Mouse (Mus musculus) embryonic fibroblast, embryonic 13.5 days (primary cell): ENCODE data around the gene Hspa12a. TPM values are rescaled to one million over a fixed set of nuclear protein-coding genes. Genes with fewer than 3 reads are reported as not detected.
A peak's percentile ranks its signal among the peaks of the same experiment; 100 is the strongest.

Source experiments
- H3K27ac ChIP-seq: 2 replicates; pipeline ENCODE4 v1.5.1; 2012; ENCODE audit warnings: low read length, control low read depth, inconsistent platforms; ENCODE audit not compliant: insufficient read depth
- H3K4me1 ChIP-seq: 2 replicates; pipeline ENCODE4 v1.6.1; 2011; ENCODE audit warnings: low read length; ENCODE audit not compliant: control insufficient read depth, insufficient read depth
- H3K4me3 ChIP-seq: 2 replicates; pipeline ENCODE4 v1.5.1; 2011; ENCODE audit warnings: mild to moderate bottlenecking, control low read depth, low read length; ENCODE audit not compliant: insufficient read depth
- CTCF ChIP-seq: IDR thresholded peaks from 2 replicates; pipeline ENCODE4 v1.5.1; 2011; ENCODE audit warnings: mild to moderate bottlenecking, control low read depth, low read length, moderate library complexity, borderline replicate concordance; ENCODE audit not compliant: insufficient read depth
- POLR2A ChIP-seq: IDR thresholded peaks from 2 replicates; pipeline ENCODE4 v1.6.1; 2011; ENCODE audit warnings: low read depth, mild to moderate bottlenecking, control low read depth, low read length, moderate library complexity
- polyA plus RNA-seq: library from polyadenylated mRNA; stranded (reverse); fragments of >200 nt; gene quantifications from 2 replicates; pipeline ENCODE4 v1.2.4, GENCODE M21; 2011; ENCODE audit warnings: low read depth; ENCODE audit not compliant: missing spikeins, insufficient read length

The Hspa12a gene
- 7.1 and 9.0 TPM in 2 replicates for polyA plus RNA-seq

DNA sequence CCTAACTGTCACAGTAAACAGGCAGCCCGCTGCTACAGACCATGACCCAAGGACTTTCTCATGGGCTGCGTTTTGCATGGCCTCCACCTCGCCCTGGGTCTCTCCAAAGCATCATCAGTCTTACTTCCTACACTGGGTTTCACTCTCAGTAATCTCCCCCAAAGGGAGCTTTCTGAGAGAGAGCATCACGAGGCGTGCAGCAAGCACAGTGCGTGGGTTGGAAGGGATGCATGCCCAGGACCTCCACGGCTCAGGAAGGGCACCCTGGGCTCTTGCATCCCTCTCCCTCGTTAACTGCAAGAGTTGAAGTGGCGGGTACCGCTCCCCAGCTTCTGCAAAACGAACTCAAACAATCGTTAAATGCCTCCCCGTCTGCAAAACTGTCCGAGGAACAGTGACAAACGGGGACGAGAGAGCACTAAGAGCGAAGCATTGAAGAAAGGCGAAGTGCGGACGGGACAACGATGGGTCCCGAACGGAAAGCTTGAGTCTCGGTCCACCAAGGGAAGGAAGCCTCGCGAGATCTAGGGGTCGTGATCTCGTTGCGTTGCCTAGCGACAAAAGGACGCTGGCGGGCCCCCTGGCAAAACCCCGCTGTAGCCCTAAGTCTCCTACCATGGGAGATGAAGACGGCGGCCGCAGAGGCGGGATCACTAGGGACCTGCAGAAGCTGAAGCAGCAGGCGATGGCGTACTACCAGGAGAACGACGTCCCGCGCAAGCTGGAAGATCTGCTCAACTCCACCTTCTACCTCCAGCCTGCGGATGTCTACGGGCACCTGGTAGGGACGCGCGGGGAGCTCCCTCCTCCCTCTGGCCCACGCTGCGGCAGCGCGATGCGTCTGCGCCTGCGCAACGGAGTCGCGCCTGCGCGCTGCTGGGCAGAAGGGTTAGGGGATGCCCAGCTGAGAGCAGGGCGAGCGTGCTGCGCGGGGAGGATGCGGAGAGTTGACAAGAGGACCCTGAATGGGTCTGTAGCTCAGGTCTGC lies at the start of gene Hspa12a, which contains the start of gene Eno4:
Hspa12a (minus strand) TSS at position 814 of the 988 bp plus-strand sequence.
Eno4 (plus strand) TSS at position 585 of the 988 bp plus-strand sequence.
- Histone ChIP-seq H3K4me1 (no peaks in the 10 kb centered on the region), H3K4me3 (peak within 1 kb of the TSS; percentile 65), H3K27ac (peak within 1 kb of the TSS; percentile 43)
- TF ChIP-seq CTCF = no peak
- TF ChIP-seq POLR2A = peak; percentile 99

DNA sequence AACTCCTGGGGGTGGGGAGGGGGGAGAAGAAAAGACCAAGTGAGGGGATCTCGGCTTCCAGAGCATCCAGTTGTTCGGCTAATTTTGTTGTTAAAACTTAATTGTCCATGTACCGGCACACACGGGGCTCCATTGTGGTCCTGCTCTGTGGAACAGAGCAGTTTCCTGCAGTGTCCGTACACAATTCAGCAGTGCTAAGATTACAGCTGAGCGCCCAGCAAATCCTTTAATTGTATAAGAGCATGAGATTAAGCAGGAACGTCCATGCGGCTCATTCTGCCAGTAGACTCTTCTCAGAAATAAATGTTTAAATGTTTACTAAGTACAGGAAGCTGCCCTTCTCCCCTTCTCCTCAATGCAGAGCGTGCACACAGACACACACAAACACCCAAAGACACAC lies 38.1 kb upstream of the Hspa12a start:
- H3K4me1 ChIP-seq = peaks cover 6% of the 10 kb centered on the region
- no peak overlapping the region for H3K27ac ChIP-seq
- TF ChIP-seq CTCF (no peak), POLR2A (no peak)
- no peak overlapping the region for H3K4me3 ChIP-seq

DNA sequence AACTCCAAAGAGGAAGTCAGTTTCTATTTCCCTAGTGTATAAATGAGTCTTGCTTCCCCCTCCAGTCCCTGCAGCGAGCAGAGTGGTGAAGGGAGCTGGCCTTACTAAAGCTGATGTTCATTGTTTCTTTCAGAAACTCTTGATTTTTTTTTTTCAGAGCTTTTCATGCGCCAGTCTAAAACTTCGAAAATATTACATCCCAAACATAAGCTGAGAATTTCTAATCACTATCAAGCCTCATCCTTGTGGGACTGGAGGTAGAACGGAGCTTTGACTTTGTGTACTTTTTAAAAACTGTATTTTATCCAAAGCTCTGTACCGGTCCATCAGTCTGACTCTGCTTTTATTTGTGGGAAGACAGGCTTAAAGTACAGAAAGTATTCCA lies 36.6 kb upstream of the Hspa12a start:
- peaks cover 6% of the 10 kb centered on the region for H3K4me1 ChIP-seq
- TF ChIP-seq CTCF = no peak
- TF ChIP-seq POLR2A = no peak
- H3K27ac ChIP-seq = peak overlapping the region; percentile 36; the same call in 1 of the 2 replicates
- no peak overlapping the region for H3K4me3 ChIP-seq

DNA sequence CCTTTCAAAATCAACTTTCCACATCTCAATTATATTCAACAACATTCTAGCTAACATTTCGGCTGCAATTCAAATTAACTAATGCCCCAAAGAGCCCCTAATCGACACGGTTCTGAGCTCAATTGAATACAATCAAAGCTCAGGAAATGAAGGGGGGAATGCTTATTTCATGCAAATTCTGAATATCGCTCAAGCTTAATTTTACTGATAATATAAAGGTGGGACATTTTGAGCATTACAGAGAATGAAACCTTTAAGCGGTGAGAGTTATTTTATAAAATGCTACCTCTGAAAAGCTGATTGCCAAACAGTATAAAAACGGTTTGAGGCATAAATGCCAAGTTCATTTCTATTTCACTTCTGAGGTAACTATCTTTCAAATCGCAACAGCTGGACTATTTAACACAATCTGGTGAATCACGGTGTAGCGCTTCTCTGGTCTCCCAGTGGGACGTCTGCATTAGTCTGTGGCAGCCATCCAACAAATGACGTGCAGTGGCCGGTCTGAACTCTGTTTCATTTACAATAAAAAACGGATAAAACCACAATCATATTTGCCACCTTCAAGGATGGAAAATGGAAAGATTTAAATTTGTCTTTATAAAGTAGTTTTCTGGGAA lies 36.1 kb upstream of the Hspa12a start:
- Histone ChIP-seq H3K4me1 (peaks cover 6% of the 10 kb centered on the region), H3K4me3 (no peak overlapping the region), H3K27ac (peak overlapping the region; percentile 51)
- TF ChIP-seq POLR2A (no peak), CTCF (no peak)

DNA sequence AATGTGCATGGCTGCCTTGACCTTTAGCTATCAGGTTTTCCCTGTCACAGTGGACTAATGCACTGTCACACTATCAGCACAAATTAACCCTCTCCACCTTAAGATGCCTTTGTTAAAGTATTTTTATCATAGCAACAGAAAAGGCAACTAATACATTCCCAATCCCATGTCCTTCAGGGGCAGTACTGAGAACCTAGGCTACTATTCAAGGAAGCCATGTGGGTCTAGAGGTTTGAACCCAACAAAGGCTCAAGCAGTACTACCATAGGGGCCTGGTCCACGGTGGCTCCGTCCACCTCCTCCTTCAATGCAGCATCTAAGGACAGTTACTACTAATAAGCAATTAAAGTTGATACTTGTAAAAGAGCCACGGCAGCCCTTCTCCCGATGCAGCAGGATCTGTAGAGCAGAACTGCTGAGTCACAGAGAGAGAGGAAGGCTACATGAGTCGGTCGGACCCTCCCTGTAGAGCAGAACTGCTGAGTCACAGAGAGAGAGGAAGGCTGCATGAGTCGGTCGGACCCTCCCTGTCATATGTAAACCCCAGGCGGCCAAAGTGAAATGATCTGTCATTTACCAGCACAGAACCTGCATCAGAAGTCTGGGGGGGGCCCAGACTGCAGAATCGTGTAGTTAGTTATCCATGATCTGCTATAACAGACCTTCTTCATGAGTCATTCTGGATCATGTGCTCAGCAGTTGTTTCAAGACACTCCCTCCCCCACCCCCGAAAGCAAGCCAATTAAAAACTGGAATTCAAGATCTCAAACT lies 35.1 kb upstream of the Hspa12a start:
- H3K4me3 ChIP-seq = no peak overlapping the region
- peaks cover 6% of the 10 kb centered on the region for H3K4me1 ChIP-seq
- TF ChIP-seq CTCF (no peak), POLR2A (0 out of 2 replicates have a peak, but pooled peaks have one; percentile 12)
- peak overlapping the region; percentile 51 for H3K27ac ChIP-seq

DNA sequence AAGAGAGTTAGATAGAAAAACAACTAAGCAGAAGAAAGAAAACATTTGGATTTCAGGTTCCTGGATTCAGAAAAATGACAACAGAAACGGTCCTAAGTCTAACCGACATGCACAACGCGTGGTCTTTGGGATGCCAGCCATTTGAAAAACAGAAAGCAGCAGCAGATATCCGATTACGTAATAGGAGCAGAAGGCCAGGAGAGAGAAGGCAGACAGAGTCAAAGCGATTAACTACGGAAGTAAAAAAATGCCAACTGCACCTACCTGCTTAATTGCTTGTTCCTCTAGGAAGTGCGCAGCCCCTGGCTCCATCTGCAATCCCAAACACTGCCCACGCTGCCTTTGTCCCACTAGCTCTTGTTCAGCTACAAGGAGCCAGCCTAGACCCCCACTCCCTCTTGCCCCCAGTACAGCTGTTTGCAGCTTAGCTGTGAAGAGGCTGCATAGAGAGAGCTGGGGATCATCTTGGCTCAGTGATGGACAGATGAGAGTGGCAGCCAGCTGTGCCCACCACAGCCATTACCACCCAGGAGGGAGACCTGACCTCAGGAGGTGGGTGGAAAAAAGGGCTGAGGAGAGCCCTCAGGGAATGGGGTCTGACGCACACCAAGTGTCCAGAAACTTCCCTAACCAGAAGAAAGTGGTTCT lies 31.9 kb upstream of the Hspa12a start:
- H3K4me1 ChIP-seq = peaks cover 5% of the 10 kb centered on the region
- TF ChIP-seq POLR2A (no peak), CTCF (no peak)
- H3K27ac ChIP-seq = no peak overlapping the region
- H3K4me3 ChIP-seq = no peak overlapping the region

DNA sequence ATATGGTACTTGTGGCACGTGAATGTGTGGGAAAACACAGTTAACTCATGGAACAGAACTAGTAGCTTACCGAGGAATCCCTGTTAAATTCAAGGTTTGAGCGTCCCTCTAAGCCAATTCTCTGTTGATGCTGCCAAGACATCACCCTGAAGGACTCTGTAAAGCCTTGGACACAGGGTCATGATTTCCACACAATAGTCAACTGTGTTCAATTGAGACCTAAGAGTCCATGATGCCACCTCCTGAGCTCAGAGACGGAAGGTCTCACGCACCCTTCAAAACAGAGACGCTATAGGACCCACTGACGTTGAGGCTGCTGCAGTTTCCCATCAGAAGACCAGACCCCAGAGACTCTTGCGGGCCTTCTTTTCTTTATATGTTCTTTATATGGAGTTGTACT lies 30.7 kb upstream of the Hspa12a start:
- H3K4me3 ChIP-seq = no peak overlapping the region
- peaks cover 2% of the 10 kb centered on the region for H3K4me1 ChIP-seq
- H3K27ac ChIP-seq = no peak overlapping the region
- no peak for TF ChIP-seq POLR2A
- no peak for TF ChIP-seq CTCF

DNA sequence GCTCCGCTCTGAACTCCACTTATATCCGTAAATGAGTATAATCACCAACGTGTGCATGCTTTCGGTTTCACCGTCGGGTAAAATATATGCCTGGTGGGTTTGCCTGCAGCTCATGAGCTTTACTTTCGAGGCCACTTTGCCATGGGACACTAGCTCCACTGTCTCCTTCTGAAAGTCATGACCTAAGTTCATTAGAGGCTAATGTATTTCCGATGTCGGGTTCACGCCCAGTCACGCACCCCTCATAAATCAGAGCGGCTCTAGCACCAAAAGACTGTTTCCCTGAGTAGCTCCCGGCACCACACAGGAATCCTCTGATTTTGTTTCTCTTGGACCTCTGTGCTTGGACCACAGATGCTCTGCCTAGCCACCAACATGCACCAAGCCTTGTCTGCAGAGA lies 27.4 kb upstream of the Hspa12a start:
- no peak overlapping the region; the same call in 1 of the 2 replicates for H3K4me3 ChIP-seq
- H3K4me1 ChIP-seq = no peaks in the 10 kb centered on the region
- no peak overlapping the region for H3K27ac ChIP-seq
- TF ChIP-seq CTCF (no peak), POLR2A (no peak)

DNA sequence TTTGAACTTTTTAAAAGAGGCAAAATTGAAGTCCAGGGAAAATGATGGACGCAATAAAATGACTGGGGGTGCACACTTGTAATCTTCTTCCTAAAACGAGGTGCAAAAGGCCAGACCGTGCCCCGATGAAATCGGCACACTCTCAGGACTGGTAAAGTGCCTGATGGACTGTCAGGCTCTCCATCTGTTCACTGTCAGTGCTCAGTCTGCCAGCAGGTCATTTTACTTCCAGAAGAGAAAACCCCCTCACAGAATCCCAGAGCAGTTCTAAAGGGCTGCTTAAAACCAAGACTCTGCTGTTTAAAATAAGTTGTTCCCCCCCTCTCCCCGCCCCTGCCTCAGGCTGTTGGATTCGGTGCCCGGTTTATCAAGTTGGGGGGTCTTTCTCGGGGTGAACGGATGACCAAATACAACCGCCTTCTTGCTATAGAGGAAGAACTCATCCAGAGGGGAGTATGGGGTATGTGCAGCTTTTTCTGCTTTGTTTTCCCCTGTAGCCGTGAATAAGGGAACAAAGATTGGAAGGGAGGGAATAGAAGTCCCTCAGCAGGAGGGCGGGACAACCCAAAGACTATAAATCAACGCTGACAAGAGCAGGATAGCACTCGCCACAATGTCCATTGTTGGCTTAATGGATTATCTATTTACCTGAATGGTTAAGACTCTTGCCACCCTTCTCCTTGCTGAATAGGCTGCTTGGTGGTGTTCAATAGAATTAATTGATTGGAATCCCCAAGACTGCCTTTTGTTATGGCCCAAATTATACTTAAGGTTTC lies 25.5 kb upstream of the Hspa12a start:
- Histone ChIP-seq H3K4me3 (no peak overlapping the region), H3K27ac (no peak overlapping the region), H3K4me1 (no peaks in the 10 kb centered on the region)
- TF ChIP-seq CTCF = no peak
- no peak for TF ChIP-seq POLR2A
